Mouse (Mus musculus) liver, adult 2 months (tissue): ENCODE results near the gene Dclk1. TPM values are rescaled to one million over a fixed set of nuclear protein-coding genes. Genes with fewer than 3 reads are reported as not detected.
A peak's percentile ranks its signal among the peaks of the same experiment; 100 is the strongest.

Experiments used
- DNase-seq: peaks from one replicate; pipeline ENCODE4 v3.0.0-alpha.2; 2011; ENCODE audit warnings: low read depth, low spot score; ENCODE audit errors: extremely low read depth
- H3K27ac ChIP-seq: fragments of 200-500 bp; replicated peaks from 2 replicates; pipeline ENCODE4 v1.5.1; 2012; ENCODE audit warnings: low read depth, mild to moderate bottlenecking, control low read depth, inconsistent platforms, low read length; ENCODE audit not compliant: insufficient read depth
- H3K27me3 ChIP-seq: fragments of 200-500 bp; 2 replicates; pipeline ENCODE4 v1.6.1; 2012; ENCODE audit warnings: mild to moderate bottlenecking, moderate library complexity, low read length, inconsistent platforms; ENCODE audit not compliant: control insufficient read depth, insufficient read depth
- H3K36me3 ChIP-seq: fragments of 200-500 bp; 2 replicates; pipeline ENCODE4 v1.6.1; 2012; ENCODE audit warnings: low read length, inconsistent platforms; ENCODE audit not compliant: control insufficient read depth, insufficient read depth
- H3K4me1 ChIP-seq: fragments of 200-500 bp; 2 replicates; pipeline ENCODE4 v1.6.1; 2011; ENCODE audit warnings: low read length; ENCODE audit not compliant: control insufficient read depth, insufficient read depth
- H3K4me3 ChIP-seq: fragments of 200-500 bp; 2 replicates; pipeline ENCODE4 v1.5.1; 2011; ENCODE audit warnings: low read depth, mild to moderate bottlenecking, control low read depth, low read length, moderate library complexity; ENCODE audit not compliant: insufficient read depth
- H3K79me2 ChIP-seq: fragments of 200-500 bp; 2 replicates; pipeline ENCODE4 v1.6.1; 2012; ENCODE audit warnings: inconsistent platforms, mild to moderate bottlenecking, low read length, moderate library complexity; ENCODE audit not compliant: control insufficient read depth, insufficient read depth
- H3K9ac ChIP-seq: fragments of 200-500 bp; 2 replicates; pipeline ENCODE4 v1.6.1; 2012; ENCODE audit warnings: low read depth, mild to moderate bottlenecking, control low read depth, inconsistent platforms, low read length
- CTCF ChIP-seq: fragments of 200-500 bp; IDR thresholded peaks from 2 replicates; pipeline ENCODE4 v1.5.1; 2011; ENCODE audit warnings: low read depth, low read length, control low read depth
- POLR2A ChIP-seq: fragments of 200-500 bp; IDR thresholded peaks from 2 replicates; pipeline ENCODE4 v1.6.1; 2011; ENCODE audit warnings: low read length, control low read depth; ENCODE audit not compliant: insufficient read depth; ENCODE audit errors: extremely low read depth
- WGBS: fragments of 180-500 bp; shearing (Covaris S2); methylation state at CpG from one replicate; pipeline ENCODE4 v1.1.7; 2018; 5-methylcytosine and 5-hydroxymethylcytosine counted together
- polyA plus RNA-seq: library from polyadenylated mRNA; depleted of rRNA; stranded (reverse); fragments of >200 nt; gene quantifications from 2 replicates; pipeline ENCODE4 v1.2.3, GENCODE M21; 2012
- total RNA-seq: library from RNA; depleted of rRNA; stranded (reverse); fragments of >200 nt; gene quantifications from 2 replicates; pipeline ENCODE4 v1.2.3, GENCODE M21; 2014

Gene Dclk1
- total and polyA plus RNA-seq, 2 experiments = 0.46 TPM; not detected in 1

DNA sequence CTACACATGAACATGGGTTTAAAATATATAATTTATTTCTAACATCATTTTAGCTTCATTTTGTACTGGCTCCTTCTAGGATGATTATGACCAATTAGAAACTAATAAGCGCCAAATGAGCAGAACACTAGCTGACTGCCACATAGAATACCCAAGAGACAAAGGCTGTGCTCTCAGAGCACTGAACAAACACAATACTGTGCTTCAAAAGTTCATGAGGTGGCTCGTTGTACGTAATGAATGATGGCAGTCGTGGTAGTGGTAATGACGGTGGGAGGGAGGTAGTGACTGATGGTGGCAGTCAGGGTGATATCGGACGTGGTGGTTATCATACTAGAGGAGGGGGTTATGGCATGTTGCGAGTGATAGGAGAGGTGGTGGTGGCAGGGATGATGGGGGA lies 125.0 kb downstream of the Dclk1 start:
- WGBS = 90% methylated on average over 8 of the region's 8 CpGs
- TF ChIP-seq POLR2A (no peak), CTCF (no peak)
- H3K36me3 ChIP-seq = no peaks in the 10 kb centered on the region
- no peak overlapping the region for H3K9ac ChIP-seq
- no peak for DNase-seq
- no peaks in the 10 kb centered on the region for H3K4me1 ChIP-seq
- no peak overlapping the region for H3K27ac ChIP-seq
- no peaks in the 10 kb centered on the region for H3K27me3 ChIP-seq
- H3K4me3 ChIP-seq = no peak overlapping the region
- no peaks in the 10 kb centered on the region for H3K79me2 ChIP-seq

- Histone ChIP-seq H3K27ac (no peak overlapping the region), H3K9ac (no peak overlapping the region), H3K4me3 (no peak overlapping the region), H3K4me1 (no peaks in the 10 kb centered on the region), H3K79me2 (no peaks in the 10 kb centered on the region), H3K27me3 (peaks cover 2% of the 10 kb centered on the region; the same call in 1 of the 2 replicates), H3K36me3 (no peaks in the 10 kb centered on the region)
- no peak for DNase-seq
- TF ChIP-seq POLR2A (no peak), CTCF (no peak)
- WGBS = 72% methylated on average over 7 of the region's 7 CpGs
Observed at GRCm38 (mm10) chr3:55369156-55369555, 127.0 kb downstream of the Dclk1 start.

- WGBS = 3% methylated on average over 11 of the region's 11 CpGs
- H3K27me3 ChIP-seq = peaks cover 2% of the 10 kb centered on the region
- no peaks in the 10 kb centered on the region for H3K79me2 ChIP-seq
- no peak overlapping the region for H3K27ac ChIP-seq
- no peaks in the 10 kb centered on the region for H3K4me1 ChIP-seq
- no peak for DNase-seq
- H3K4me3 ChIP-seq = peak overlapping the region; percentile 14; the same call in 1 of the 2 replicates
- no peak overlapping the region for H3K9ac ChIP-seq
- H3K36me3 ChIP-seq = no peaks in the 10 kb centered on the region
- TF ChIP-seq CTCF = no peak
- TF ChIP-seq POLR2A = no peak
Observed at GRCm38 (mm10) chr3:55373689-55374088, 131.5 kb downstream of the Dclk1 start.

- no peaks in the 10 kb centered on the region; the same call in 1 of the 2 replicates for H3K27me3 ChIP-seq
- H3K4me3 ChIP-seq = no peak overlapping the region
- no peaks in the 10 kb centered on the region for H3K36me3 ChIP-seq
- 94% methylated on average over 6 of the region's 6 CpGs for WGBS
- no peak for TF ChIP-seq POLR2A
- no peak for TF ChIP-seq CTCF
- H3K79me2 ChIP-seq = no peaks in the 10 kb centered on the region
- H3K4me1 ChIP-seq = no peaks in the 10 kb centered on the region
- H3K9ac ChIP-seq = no peak overlapping the region
- no peak overlapping the region for H3K27ac ChIP-seq
- no peak for DNase-seq
Observed at GRCm38 (mm10) chr3:55378591-55378990, 136.4 kb downstream of the Dclk1 start.

DNA sequence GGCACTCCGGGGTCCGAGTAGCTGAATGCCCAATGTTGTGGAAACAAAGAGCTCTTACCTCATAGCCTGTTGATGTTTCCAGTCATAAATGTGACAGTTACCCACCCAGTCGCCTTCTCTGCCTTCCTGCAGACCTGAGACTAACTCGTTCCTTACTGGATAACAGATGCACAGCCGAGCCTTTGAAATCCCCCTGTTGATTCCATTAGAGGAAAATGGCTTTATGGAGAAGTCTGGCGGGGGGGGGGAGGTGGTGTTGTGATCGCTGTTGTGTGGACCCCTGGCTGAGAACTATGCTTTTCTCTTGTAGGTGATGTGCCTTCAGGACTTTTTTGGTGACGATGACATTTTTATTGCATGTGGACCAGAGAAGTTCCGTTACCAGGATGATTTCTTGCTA lies 138.3 kb downstream of the Dclk1 start:
- TF ChIP-seq POLR2A = no peak
- TF ChIP-seq CTCF = no peak
- Histone ChIP-seq H3K27ac (no peak overlapping the region), H3K9ac (no peak overlapping the region), H3K36me3 (no peaks in the 10 kb centered on the region), H3K79me2 (no peaks in the 10 kb centered on the region), H3K4me3 (no peak overlapping the region), H3K27me3 (no peaks in the 10 kb centered on the region; the same call in 1 of the 2 replicates), H3K4me1 (no peaks in the 10 kb centered on the region)
- 77% methylated on average over 9 of the region's 9 CpGs for WGBS
- no peak for DNase-seq

DNA sequence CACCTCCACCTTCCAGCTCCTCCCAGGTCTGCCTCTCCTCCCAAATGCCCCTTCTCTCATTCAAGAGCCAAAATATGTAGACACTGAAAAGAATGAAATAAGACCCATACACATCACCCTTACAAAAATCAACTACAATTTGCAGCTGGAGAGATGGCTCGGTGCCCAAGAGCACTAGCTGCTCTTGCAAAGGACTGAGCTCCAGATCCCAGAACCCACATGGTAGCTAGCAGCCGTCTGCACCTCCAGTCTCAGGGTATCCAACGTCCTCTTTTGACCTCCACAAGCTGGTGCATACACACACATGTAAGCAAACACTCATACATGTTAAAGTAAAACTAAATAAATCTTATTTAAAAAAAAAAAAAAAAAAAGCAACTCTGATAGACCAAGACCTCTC lies 150.4 kb downstream of the Dclk1 start:
- H3K4me1 ChIP-seq = no peaks in the 10 kb centered on the region
- H3K27me3 ChIP-seq = no peaks in the 10 kb centered on the region
- 80% methylated on average over 3 of the region's 3 CpGs for WGBS
- H3K36me3 ChIP-seq = no peaks in the 10 kb centered on the region
- H3K79me2 ChIP-seq = no peaks in the 10 kb centered on the region
- H3K4me3 ChIP-seq = no peak overlapping the region
- no peak for DNase-seq
- H3K9ac ChIP-seq = no peak overlapping the region
- TF ChIP-seq POLR2A (no peak), CTCF (no peak)
- no peak overlapping the region for H3K27ac ChIP-seq
